Mouse (Mus musculus) spleen, adult 12 weeks (tissue): ENCODE measurements around the gene Fh1.
A peak's percentile ranks its signal among the peaks of the same experiment; 100 is the strongest.

Experiments used
- DNase-seq: peaks from one replicate; pipeline ENCODE4 v3.0.0; 2022; ENCODE audit warnings: low spot score

The Fh1 gene

GRCm38 (mm10) chr1:175625257-175625879 lies at the start of gene Fh1:
TSS of gene Fh1 (minus strand) at chr1:175625635.
- DNase-seq: peak; percentile 90

GRCm38 (mm10) chr1:175675116-175675515 lies 49.7 kb upstream of the Fh1 start:
- DNase-seq: no peak

- DNase-seq: no peak
Observed at GRCm38 (mm10) chr1:175673563-175674325, 48.3 kb upstream of the Fh1 start.

- DNase-seq: no peak
Observed at GRCm38 (mm10) chr1:175671626-175672025, 46.2 kb upstream of the Fh1 start.

GRCm38 (mm10) chr1:175670042-175670441 lies 44.6 kb upstream of the Fh1 start:
- no peak for DNase-seq

- no peak for DNase-seq
Observed at GRCm38 (mm10) chr1:175669456-175669855, 44.0 kb upstream of the Fh1 start.

- DNase-seq: no peak
Observed at GRCm38 (mm10) chr1:175668666-175669405, 43.4 kb upstream of the Fh1 start.

- DNase-seq: no peak
Observed at GRCm38 (mm10) chr1:175659900-175660299, 34.5 kb upstream of the Fh1 start.

GRCm38 (mm10) chr1:175648615-175649014 lies 23.2 kb upstream of the Fh1 start:
- no peak for DNase-seq

- DNase-seq: no peak
Observed at GRCm38 (mm10) chr1:175646952-175647351, 21.5 kb upstream of the Fh1 start.

GRCm38 (mm10) chr1:175643496-175644265 lies 18.2 kb upstream of the Fh1 start:
- DNase-seq: no peak

- DNase-seq: no peak
Observed at GRCm38 (mm10) chr1:175640435-175641150, 15.2 kb upstream of the Fh1 start.

GRCm38 (mm10) chr1:175639072-175639471 lies 13.6 kb upstream of the Fh1 start:
- DNase-seq: no peak

- DNase-seq: no peak
Observed at GRCm38 (mm10) chr1:175637677-175638076, 12.2 kb upstream of the Fh1 start.

GRCm38 (mm10) chr1:175632470-175632869 lies 7.0 kb upstream of the Fh1 start:
- no peak for DNase-seq

GRCm38 (mm10) chr1:175631721-175632221 lies 6.3 kb upstream of the Fh1 start:
- no peak for DNase-seq

- DNase-seq: no peak
Observed at GRCm38 (mm10) chr1:175631080-175631479, 5.6 kb upstream of the Fh1 start.

GRCm38 (mm10) chr1:175630345-175630744 lies 4.9 kb upstream of the Fh1 start:
- no peak for DNase-seq

- no peak for DNase-seq
Observed at GRCm38 (mm10) chr1:175629248-175629647, 3.8 kb upstream of the Fh1 start.

- peak; percentile 25 for DNase-seq
Observed at GRCm38 (mm10) chr1:175625990-175626692, 706 bp upstream of the Fh1 start.

- DNase-seq: no peak
Observed at GRCm38 (mm10) chr1:175623656-175624055, 1.8 kb downstream of the Fh1 start.
